Mouse (Mus musculus): ENCODE results near the gene Cldn5.

DNA sequence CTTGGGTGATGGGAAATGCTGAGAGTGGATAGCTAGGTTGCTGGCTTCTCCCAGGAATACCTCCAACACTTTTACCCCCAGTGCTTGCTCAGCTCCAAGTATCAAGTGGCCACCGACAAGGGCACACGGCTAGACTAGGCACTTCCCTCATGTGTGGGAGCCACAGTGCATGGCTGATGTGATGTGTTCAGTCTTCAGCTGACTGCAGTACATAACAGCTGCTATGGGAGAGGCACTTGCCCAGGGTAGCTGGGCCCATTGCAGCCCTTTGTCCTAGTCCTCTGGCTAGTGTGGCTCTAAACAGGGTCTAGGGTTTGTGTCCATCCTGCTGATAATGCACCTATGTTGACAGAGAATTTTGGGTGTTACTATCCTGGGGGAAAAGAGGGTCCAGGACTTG, 1.8 kb downstream of the Cldn5 start:
- TF ChIP-seq CTCF (IDR thresholded peaks at IDR 0.05; ENCODE audit: borderline replicate concordance, control insufficient read depth, extremely low read depth, insufficient read depth, low read length, poor library complexity): no peak
- TF ChIP-seq POLR2A (IDR thresholded peaks at IDR 0.05; ENCODE audit: control insufficient read depth, extremely low read depth, insufficient read depth, low read length, poor library complexity): no peak
